Mouse (Mus musculus) heart, adult 2 months (tissue): Measurements from ENCODE around the gene Ints11.

Experiments used
- CTCF ChIP-seq: fragments of 200-600 bp; IDR thresholded peaks from 2 replicates; pipeline ENCODE4 v1.8.1; 2022; ENCODE audit warnings: antibody characterized with exemption, mild to moderate bottlenecking, moderate library complexity
- EP300 ChIP-seq: fragments of 200-500 bp; IDR thresholded peaks from 2 replicates; pipeline ENCODE4 v1.6.1; 2011; ENCODE audit warnings: low read depth, low read length, control low read depth; ENCODE audit not compliant: insufficient read depth
- POLR2A ChIP-seq: fragments of 200-500 bp; IDR thresholded peaks from 2 replicates; pipeline ENCODE4 v1.6.1; 2011; ENCODE audit warnings: mild to moderate bottlenecking, low read depth, low read length, control low read depth; ENCODE audit not compliant: insufficient read depth

DNA sequence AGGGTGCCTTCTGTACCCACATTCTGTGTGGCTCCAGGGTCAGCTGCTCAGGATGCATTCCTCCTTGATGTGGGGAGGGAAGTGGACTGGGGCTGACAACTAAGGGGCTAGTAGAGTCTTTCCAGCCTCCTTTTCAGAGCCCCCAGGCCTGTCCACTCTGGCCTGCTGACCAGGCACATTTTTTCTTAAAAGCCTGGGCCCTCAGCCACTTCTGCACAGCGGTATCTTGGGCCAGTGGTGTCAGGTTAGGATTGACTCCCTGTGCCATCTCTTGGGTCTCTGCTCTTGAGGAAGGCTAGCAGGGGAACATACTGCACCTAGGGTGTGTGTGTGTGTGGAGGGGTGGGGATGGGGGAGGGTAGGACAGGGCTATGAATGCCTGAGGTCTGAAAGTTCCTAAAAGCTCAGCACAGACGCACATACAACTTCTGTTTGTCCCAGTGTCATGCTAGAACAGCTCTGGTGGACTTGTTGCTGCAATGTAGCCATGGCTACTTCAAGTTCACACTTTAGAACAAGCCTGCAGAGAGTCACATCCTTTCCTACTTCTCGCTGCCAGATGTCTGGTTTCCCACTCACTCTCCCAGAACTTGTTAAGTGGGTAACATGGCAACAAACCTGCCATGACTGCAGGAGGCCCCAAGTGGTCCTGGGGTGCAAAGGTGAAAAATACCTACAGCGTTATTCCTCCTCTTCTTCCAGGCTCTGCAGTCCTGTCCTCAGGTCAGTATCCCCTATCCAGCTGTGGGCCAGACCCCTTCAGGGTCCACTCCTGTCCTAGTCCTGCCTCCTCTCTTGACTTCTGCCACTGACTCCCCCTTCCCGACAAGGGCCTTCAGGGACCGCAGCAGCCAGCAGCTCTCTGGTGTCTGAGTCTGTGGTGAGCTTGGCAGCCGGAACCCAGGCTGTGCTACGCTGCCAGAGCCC, 29.0 kb upstream of the Ints11 start:
- TF ChIP-seq CTCF (no peak), POLR2A (no peak), EP300 (no peak)
